Mouse (Mus musculus) erythroid progenitor cell, adult 5-6 weeks (primary cell): ENCODE data around the gene Vars. TPM values are rescaled to one million over a fixed set of nuclear protein-coding genes. Genes with fewer than 3 reads are reported as not detected.
A peak's percentile ranks its signal among the peaks of the same experiment; 100 is the strongest.

Source experiments
- ATAC-seq: replicated peaks from 2 replicates; pipeline ENCODE4 v1.8.0; 2016; ENCODE audit warnings: moderate number of reproducible peaks, mild to moderate bottlenecking, moderate TSS enrichment, inconsistent platforms; ENCODE audit not compliant: poor library complexity, low FRiP score, severe bottlenecking
- total RNA-seq, 2 experiments: library from RNA; stranded (forward) in 1 of 2; stranded (reverse) in 1 of 2; fragments of 150-400 nt in 1 of 2; fragments of 186-747, 209-891 nt in 1 of 2; gene quantifications; 2 replicates each; pipeline versions ENCODE4 v1.2.3 to v1.2.4; 2015 to 2017; ENCODE audit warnings: low replicate concordance in 2 of 2

Gene Vars
- total RNA-seq, 2 experiments from 2014 or later, result 156 to 198 TPM

- ATAC-seq, result 0 out of 2 replicates have a peak, but pooled peaks have one; percentile 12
Measured at GRCm38 (mm10) chr17:35060737-35061297, 60.0 kb downstream of the Vars start.

- no peak for ATAC-seq
Measured at GRCm38 (mm10) chr17:35061299-35061698, 60.5 kb downstream of the Vars start.

GRCm38 (mm10) chr17:35063466-35063865 lies 62.7 kb downstream of the Vars start:
- ATAC-seq, result no peak

GRCm38 (mm10) chr17:35064378-35064877 lies 63.6 kb downstream of the Vars start:
- no peak for ATAC-seq

GRCm38 (mm10) chr17:35064951-35065947 lies 64.5 kb downstream of the Vars start, which contains the start of gene Ly6g6c:
TSS of gene Ly6g6c (plus strand) at chr17:35065388.
- peak; percentile 74 for ATAC-seq

Other genes starting within 250 kb of the Vars start
Only the 30 nearest of the 45 such genes appear.
- 9.2 TPM in 1 of 2 replicates, not detected in the other for gene Cfb, start 138.5 kb upstream of the Vars start, total RNA-seq (2015; ENCODE audit: low replicate concordance)
- not detected in 2 replicates for gene Cfb, start 138.5 kb upstream of the Vars start, total RNA-seq (2017; ENCODE audit: low replicate concordance)
- not detected in 2 replicates for gene Zbtb12, start 121.5 kb upstream of the Vars start, total RNA-seq (2015; ENCODE audit: low replicate concordance)
- gene Zbtb12, start 121.5 kb upstream of the Vars start, total RNA-seq (2017; ENCODE audit: low replicate concordance), result 1.0 TPM in 1 of 2 replicates, not detected in the other
- not detected in 2 replicates for gene Gm20547, start 118.9 kb upstream of the Vars start, total RNA-seq (2015; ENCODE audit: low replicate concordance)
- not detected in 2 replicates for gene Gm20547, start 118.9 kb upstream of the Vars start, total RNA-seq (2017; ENCODE audit: low replicate concordance)
- 15.5 and 23.5 TPM in 2 replicates for gene C2, start 102.7 kb upstream of the Vars start, total RNA-seq (2015; ENCODE audit: low replicate concordance)
- 1.8 TPM in 1 of 2 replicates, not detected in the other for gene C2, start 102.7 kb upstream of the Vars start, total RNA-seq (2017; ENCODE audit: low replicate concordance)
- gene Ehmt2, start 102.5 kb upstream of the Vars start, total RNA-seq (2015; ENCODE audit: low replicate concordance), result 15.1 and 28.5 TPM in 2 replicates
- gene Ehmt2, start 102.5 kb upstream of the Vars start, total RNA-seq (2017; ENCODE audit: low replicate concordance), result 7.0 and 8.3 TPM in 2 replicates
- gene Slc44a4, start 86.5 kb upstream of the Vars start, total RNA-seq (2015; ENCODE audit: low replicate concordance), result not detected in 2 replicates
- gene Slc44a4, start 86.5 kb upstream of the Vars start, total RNA-seq (2017; ENCODE audit: low replicate concordance), result not detected in 2 replicates
- gene Neu1, start 69.7 kb upstream of the Vars start, total RNA-seq (2015; ENCODE audit: low replicate concordance), result 3.8 and 5.0 TPM in 2 replicates
- 3.9 and 5.1 TPM in 2 replicates for gene Neu1, start 69.7 kb upstream of the Vars start, total RNA-seq (2017; ENCODE audit: low replicate concordance)
- 2.5 and 4.0 TPM in 2 replicates for gene Hspa1b, start 41.7 kb upstream of the Vars start, total RNA-seq (2015; ENCODE audit: low replicate concordance)
- gene Hspa1b, start 41.7 kb upstream of the Vars start, total RNA-seq (2017; ENCODE audit: low replicate concordance), result 1.0 and 3.3 TPM in 2 replicates
- not detected in 2 replicates for gene Gm20481, start 31.1 kb upstream of the Vars start, total RNA-seq (2015; ENCODE audit: low replicate concordance)
- not detected in 2 replicates for gene Gm20481, start 31.1 kb upstream of the Vars start, total RNA-seq (2017; ENCODE audit: low replicate concordance)
- gene Hspa1a, start 28.8 kb upstream of the Vars start, total RNA-seq (2015; ENCODE audit: low replicate concordance), result 1.4 TPM in 1 of 2 replicates, not detected in the other
- 0.30 and 4.6 TPM in 2 replicates for gene Hspa1a, start 28.8 kb upstream of the Vars start, total RNA-seq (2017; ENCODE audit: low replicate concordance)
- not detected in 2 replicates for gene Hspa1l, start 28.3 kb upstream of the Vars start, total RNA-seq (2015; ENCODE audit: low replicate concordance)
- not detected in 2 replicates for gene Hspa1l, start 28.3 kb upstream of the Vars start, total RNA-seq (2017; ENCODE audit: low replicate concordance)
- 76.0 and 78.4 TPM in 2 replicates for gene Lsm2, start 19.1 kb upstream of the Vars start, total RNA-seq (2015; ENCODE audit: low replicate concordance)
- gene Lsm2, start 19.1 kb upstream of the Vars start, total RNA-seq (2017; ENCODE audit: low replicate concordance), result 23.0 and 27.6 TPM in 2 replicates
- gene Vwa7, start 15.6 kb downstream of the Vars start, total RNA-seq (2015; ENCODE audit: low replicate concordance), result not detected in 2 replicates
- gene Vwa7, start 15.6 kb downstream of the Vars start, total RNA-seq (2017; ENCODE audit: low replicate concordance), result 0.39 and 0.53 TPM in 2 replicates
- gene Sapcd1, start 27.0 kb downstream of the Vars start, total RNA-seq (2015; ENCODE audit: low replicate concordance), result 1.7 and 10.8 TPM in 2 replicates
- gene Sapcd1, start 27.0 kb downstream of the Vars start, total RNA-seq (2017; ENCODE audit: low replicate concordance), result 1.4 TPM in 1 of 2 replicates, not detected in the other
- 36.9 and 39.6 TPM in 2 replicates for gene Msh5, start 45.8 kb downstream of the Vars start, total RNA-seq (2015; ENCODE audit: low replicate concordance)
- gene Msh5, start 45.8 kb downstream of the Vars start, total RNA-seq (2017; ENCODE audit: low replicate concordance), result 27.3 and 50.9 TPM in 2 replicates
- 91.0 and 110 TPM in 2 replicates for gene Clic1, start 49.0 kb downstream of the Vars start, total RNA-seq (2015; ENCODE audit: low replicate concordance)
- gene Clic1, start 49.0 kb downstream of the Vars start, total RNA-seq (2017; ENCODE audit: low replicate concordance), result 68.3 and 95.5 TPM in 2 replicates
- gene Ddah2, start 58.0 kb downstream of the Vars start, total RNA-seq (2015; ENCODE audit: low replicate concordance), result 2.1 TPM in 1 of 2 replicates, not detected in the other
- gene Ddah2, start 58.0 kb downstream of the Vars start, total RNA-seq (2017; ENCODE audit: low replicate concordance), result 1.5 and 5.6 TPM in 2 replicates
- gene Ly6g6c, start 64.4 kb downstream of the Vars start, total RNA-seq (2015; ENCODE audit: low replicate concordance), result not detected in 2 replicates
- not detected in 2 replicates for gene Ly6g6c, start 64.4 kb downstream of the Vars start, total RNA-seq (2017; ENCODE audit: low replicate concordance)
- gene Mpig6b, start 65.2 kb downstream of the Vars start, total RNA-seq (2015; ENCODE audit: low replicate concordance), result 1.1 TPM in 1 of 2 replicates, not detected in the other
- not detected in 2 replicates for gene Mpig6b, start 65.2 kb downstream of the Vars start, total RNA-seq (2017; ENCODE audit: low replicate concordance)
- not detected in 2 replicates for gene Ly6g6e, start 75.9 kb downstream of the Vars start, total RNA-seq (2015; ENCODE audit: low replicate concordance)
- gene Ly6g6e, start 75.9 kb downstream of the Vars start, total RNA-seq (2017; ENCODE audit: low replicate concordance), result not detected in 2 replicates
- not detected in 2 replicates for gene Ly6g6d, start 77.1 kb downstream of the Vars start, total RNA-seq (2015; ENCODE audit: low replicate concordance)
- not detected in 2 replicates for gene Ly6g6d, start 77.1 kb downstream of the Vars start, total RNA-seq (2017; ENCODE audit: low replicate concordance)
- 3.8 TPM in 1 of 2 replicates, not detected in the other for gene Ly6g6f, start 84.6 kb downstream of the Vars start, total RNA-seq (2015; ENCODE audit: low replicate concordance)
- not detected in 2 replicates for gene Ly6g6f, start 84.6 kb downstream of the Vars start, total RNA-seq (2017; ENCODE audit: low replicate concordance)
- 98.5 and 106 TPM in 2 replicates for gene Abhd16a, start 88.3 kb downstream of the Vars start, total RNA-seq (2015; ENCODE audit: low replicate concordance)
- 84.5 and 97.3 TPM in 2 replicates for gene Abhd16a, start 88.3 kb downstream of the Vars start, total RNA-seq (2017; ENCODE audit: low replicate concordance)
- not detected in 2 replicates for gene Ly6g5c, start 107.3 kb downstream of the Vars start, total RNA-seq (2015; ENCODE audit: low replicate concordance)
- gene Ly6g5c, start 107.3 kb downstream of the Vars start, total RNA-seq (2017; ENCODE audit: low replicate concordance), result not detected in 2 replicates
- gene Ly6g5b, start 114.4 kb downstream of the Vars start, total RNA-seq (2015; ENCODE audit: low replicate concordance), result 2.2 and 8.8 TPM in 2 replicates
- not detected in 2 replicates for gene Ly6g5b, start 114.4 kb downstream of the Vars start, total RNA-seq (2017; ENCODE audit: low replicate concordance)
- 15.9 and 33.9 TPM in 2 replicates for gene Gpank1, start 120.5 kb downstream of the Vars start, total RNA-seq (2015; ENCODE audit: low replicate concordance)
- gene Gpank1, start 120.5 kb downstream of the Vars start, total RNA-seq (2017; ENCODE audit: low replicate concordance), result 28.9 and 49.4 TPM in 2 replicates
- gene Csnk2b, start 121.1 kb downstream of the Vars start, total RNA-seq (2015; ENCODE audit: low replicate concordance), result 231 and 261 TPM in 2 replicates
- 118 and 134 TPM in 2 replicates for gene Csnk2b, start 121.1 kb downstream of the Vars start, total RNA-seq (2017; ENCODE audit: low replicate concordance)
- not detected in 2 replicates for gene D17H6S53E, start 125.4 kb downstream of the Vars start, total RNA-seq (2015; ENCODE audit: low replicate concordance)
- gene D17H6S53E, start 125.4 kb downstream of the Vars start, total RNA-seq (2017; ENCODE audit: low replicate concordance), result 1.7 and 1.8 TPM in 2 replicates
- gene Apom, start 131.1 kb downstream of the Vars start, total RNA-seq (2015; ENCODE audit: low replicate concordance), result not detected in 2 replicates
- not detected in 2 replicates for gene Apom, start 131.1 kb downstream of the Vars start, total RNA-seq (2017; ENCODE audit: low replicate concordance)
- gene Bag6, start 134.2 kb downstream of the Vars start, total RNA-seq (2015; ENCODE audit: low replicate concordance), result 70.6 and 96.0 TPM in 2 replicates
- gene Bag6, start 134.2 kb downstream of the Vars start, total RNA-seq (2017; ENCODE audit: low replicate concordance), result 54.5 and 81.8 TPM in 2 replicates